In genomic region chr15:99116539-99116938, GRCm38 (mm10) we compare ENCODE assay signal across 19 mouse cellular contexts. TPM values are rescaled to one million over a fixed set of nuclear protein-coding genes. Genes with fewer than 3 reads are reported as not detected.
A peak's percentile ranks its signal among the peaks of the same experiment; 100 is the strongest.
DNase-seq lines count a peak whose midpoint lies in the region; ATAC-seq and TF ChIP-seq lines count a peak whose summit lies in the region.
"Had no signal": no experiment of that assay in that cellular context is flagged by ENCODE, and none has a peak within 500 bp of the region (broad histone marks: within the 10 kb centered on the region; RNA-seq: fewer than 3 reads in every experiment).

No protein-coding gene starts in this region.

- TF ChIP-seq CTCF in lung, postnatal 0 days (IDR thresholded peaks at IDR 0.05), result no peak

- WGBS in heart, embryonic 11.5 days (ENCODE audit: insufficient replicate concordance), result 29% methylated on average over 11 of the region's 11 CpGs
- WGBS in lung, postnatal 0 days, result 44% methylated on average over 11 of the region's 11 CpGs
- WGBS in liver, embryonic 16.5 days (ENCODE audit: insufficient replicate concordance), result 29% methylated on average over 11 of the region's 11 CpGs

- ATAC-seq in heart, embryonic 11.5 days (replicated peaks; ENCODE audit: insufficient number of reproducible peaks, low FRiP score, low TSS enrichment), result peak; percentile 66
- ATAC-seq in lung, postnatal 0 days, result peak; percentile 43; the same call in 1 of the 2 replicates
- ATAC-seq in liver, embryonic 16.5 days (ENCODE audit: low read depth), result peak; percentile 48
- ATAC-seq: hindbrain, postnatal 0 days had no signal

- no peak overlapping the region for H3K9ac ChIP-seq in heart, embryonic 11.5 days (ENCODE audit: low read depth, low read length)
- H3K9ac ChIP-seq in lung, postnatal 0 days (replicated peaks; ENCODE audit: low read depth), result no peak overlapping the region
- H3K9ac ChIP-seq in liver, embryonic 16.5 days (ENCODE audit: low read depth, low read length), result no peak overlapping the region
- H3K9ac ChIP-seq: embryonic facial prominence, embryonic 12.5 days had no signal

- no peaks in the 10 kb centered on the region for H3K27me3 ChIP-seq in heart, embryonic 11.5 days (ENCODE audit: control insufficient read depth, insufficient read depth, low read length)
- no peaks in the 10 kb centered on the region for H3K27me3 ChIP-seq in lung, postnatal 0 days (replicated peaks; ENCODE audit: insufficient read depth, low read length)
- no peaks in the 10 kb centered on the region for H3K27me3 ChIP-seq in liver, embryonic 16.5 days (ENCODE audit: control insufficient read depth, insufficient read depth, low read depth, low read length)

- intact Hi-C loops in heart, postnatal 10 days (cut with DNase I), result no loop called here
- intact Hi-C loops in left cerebral cortex, postnatal 36 days (cut with DNase I), result no loop called here

- H3K4me3 ChIP-seq in heart, embryonic 11.5 days (ENCODE audit: low read depth, low read length), result no peak overlapping the region
- no peak overlapping the region for H3K4me3 ChIP-seq in lung, postnatal 0 days (ENCODE audit: low read depth, low read length)
- no peak overlapping the region for H3K4me3 ChIP-seq in liver, embryonic 16.5 days (ENCODE audit: low read depth, low read length)
- H3K4me3 ChIP-seq: embryonic facial prominence, embryonic 12.5 days; forebrain, embryonic 10.5 days had no signal

- H3K9me3 ChIP-seq in heart, embryonic 11.5 days (replicated peaks; ENCODE audit: control insufficient read depth, low read length), result no peaks in the 10 kb centered on the region
- H3K9me3 ChIP-seq in lung, postnatal 0 days (ENCODE audit: low read length), result no peaks in the 10 kb centered on the region
- H3K9me3 ChIP-seq in liver, embryonic 16.5 days (replicated peaks; ENCODE audit: control insufficient read depth, low read length), result no peaks in the 10 kb centered on the region
- H3K9me3 ChIP-seq: embryonic facial prominence, embryonic 12.5 days; forebrain, embryonic 10.5 days had no signal

- TF ChIP-seq EP300 in lung, postnatal 0 days (IDR thresholded peaks at IDR 0.05), result no peak

- H3K4me2 ChIP-seq in heart, embryonic 11.5 days, result no peak overlapping the region
- no peak overlapping the region for H3K4me2 ChIP-seq in lung, postnatal 0 days (replicated peaks; ENCODE audit: low read depth, low read length)
- no peak overlapping the region for H3K4me2 ChIP-seq in liver, embryonic 16.5 days (ENCODE audit: low read depth, low read length)
- H3K4me2 ChIP-seq: embryonic facial prominence, embryonic 12.5 days had no signal

- H3K27ac ChIP-seq in heart, embryonic 11.5 days (ENCODE audit: low read depth, low read length), result peak overlapping the region; percentile 59
- H3K27ac ChIP-seq in lung, postnatal 0 days (ENCODE audit: low read length), result no peak overlapping the region
- H3K27ac ChIP-seq in liver, embryonic 16.5 days (ENCODE audit: low read length), result no peak overlapping the region
- H3K27ac ChIP-seq: embryonic facial prominence, embryonic 12.5 days; forebrain, embryonic 10.5 days; hindbrain, postnatal 0 days had no signal

- DNase-seq in heart, adult 9 months (ENCODE audit: low spot score in 2 of 2), result no peak
- no peak for DNase-seq in lung, postnatal 0 days (ENCODE audit: low spot score)
- DNase-seq in lung, postnatal 25 days (ENCODE audit: low spot score), result no peak
- DNase-seq in heart, postnatal 10 days, result peak; percentile 36 to 39
- DNase-seq in left cerebral cortex, postnatal 36 days (ENCODE audit: low spot score in 2 of 2), result no peak
- no peak for DNase-seq in gastrocnemius, postnatal 25 days
- DNase-seq: adrenal gland, postnatal 10 days; B cell, adult 2 months; cerebellum, postnatal 14 days; thymus, adult 18-20 months had no signal

- no peaks in the 10 kb centered on the region for H3K36me3 ChIP-seq in heart, embryonic 11.5 days (ENCODE audit: control insufficient read depth, insufficient read depth, low read length)
- H3K36me3 ChIP-seq in lung, postnatal 0 days (ENCODE audit: insufficient read depth, low read length), result no peaks in the 10 kb centered on the region
- no peaks in the 10 kb centered on the region for H3K36me3 ChIP-seq in liver, embryonic 16.5 days (ENCODE audit: control insufficient read depth, insufficient read depth)
- H3K36me3 ChIP-seq: embryonic facial prominence, embryonic 12.5 days; forebrain, embryonic 10.5 days had no signal

- H3K4me1 ChIP-seq in heart, embryonic 11.5 days (ENCODE audit: control insufficient read depth, insufficient read depth, low read length), result peaks cover 3% of the 10 kb centered on the region
- H3K4me1 ChIP-seq in lung, postnatal 0 days (ENCODE audit: insufficient read depth, low read depth, low read length), result no peaks in the 10 kb centered on the region
- no peaks in the 10 kb centered on the region; the same call in none of the 2 replicates for H3K4me1 ChIP-seq in liver, embryonic 16.5 days (ENCODE audit: control insufficient read depth, low read depth, low read length)
- H3K4me1 ChIP-seq: embryonic facial prominence, embryonic 12.5 days had no signal

RNA-seq across cellular contexts. Expression of gene Spats2, which starts 9.2 kb away (rescaled TPM):
- polyA plus RNA-seq in heart, embryonic 11.5 days (2014; fragmentation: Nextera tagmentation; extraction: Ambion mirVana), result 43.5 and 45.2 TPM in 2 replicates
- 13.7 and 16.3 TPM in 2 replicates for polyA plus RNA-seq in lung, postnatal 0 days (2015; fragmentation: Nextera tagmentation; extraction: Ambion mirVana)
- total RNA-seq in heart, postnatal 10 days (2021), result 10 to 100 TPM; 16.7 to 18.8 TPM
- 5.5 and 6.0 TPM in 2 replicates for polyA plus RNA-seq in liver, embryonic 16.5 days (2015; fragmentation: Nextera tagmentation; extraction: Ambion mirVana)
- 10 to 100 TPM; 35.2 to 37.5 TPM for total RNA-seq in left cerebral cortex, postnatal 36 days (2021)
- total RNA-seq in gastrocnemius, postnatal 25 days (2021), result 1 to 10 TPM; 4.5 to 4.6 TPM
- total RNA-seq: neutrophil, adult 5-6 weeks had no signal

RNA-seq across cellular contexts. Expression of gene Dnajc22, which starts 23.6 kb away (rescaled TPM):
- 0.96 and 1.7 TPM in 2 replicates for polyA plus RNA-seq in heart, embryonic 11.5 days (2014; fragmentation: Nextera tagmentation; extraction: Ambion mirVana)
- polyA plus RNA-seq in lung, postnatal 0 days (2015; fragmentation: Nextera tagmentation; extraction: Ambion mirVana), result 0.50 and 0.96 TPM in 2 replicates
- under 1 TPM; 0.37 to 0.98 TPM for total RNA-seq in heart, postnatal 10 days (2021)
- polyA plus RNA-seq in liver, embryonic 16.5 days (2015; fragmentation: Nextera tagmentation; extraction: Ambion mirVana), result 18.5 and 19.2 TPM in 2 replicates
- under 1 TPM; 0.25 to 0.27 TPM for total RNA-seq in left cerebral cortex, postnatal 36 days (2021)
- total RNA-seq in gastrocnemius, postnatal 25 days (2021), result under 1 TPM in 1 of 2 experiments, not detected in 1; 0.16 TPM
- total RNA-seq: granulocyte monocyte progenitor cell, adult 5-6 weeks; left cerebral cortex, postnatal 10 days; neutrophil, adult 5-6 weeks had no signal

RNA-seq across cellular contexts. Expression of gene C1ql4, which starts 28.9 kb away (rescaled TPM):
- 0.20 and 0.27 TPM in 2 replicates for polyA plus RNA-seq in heart, embryonic 11.5 days (2014; fragmentation: Nextera tagmentation; extraction: Ambion mirVana)
- polyA plus RNA-seq in lung, postnatal 0 days (2015; fragmentation: Nextera tagmentation; extraction: Ambion mirVana), result not detected in 2 replicates
- total RNA-seq in heart, postnatal 10 days (2021), result not detected
- polyA plus RNA-seq in liver, embryonic 16.5 days (2015; fragmentation: Nextera tagmentation; extraction: Ambion mirVana), result not detected in 2 replicates
- total RNA-seq in left cerebral cortex, postnatal 36 days (2021), result not detected
- total RNA-seq in gastrocnemius, postnatal 25 days (2021), result not detected
- total RNA-seq: granulocyte monocyte progenitor cell, adult 5-6 weeks; left cerebral cortex, postnatal 10 days; liver, adult 2 months; neutrophil, adult 5-6 weeks had no signal

RNA-seq across cellular contexts. Expression of gene Troap, which starts 42.2 kb away (rescaled TPM):
- polyA plus RNA-seq in heart, embryonic 11.5 days (2014; fragmentation: Nextera tagmentation; extraction: Ambion mirVana), result 21.1 and 22.0 TPM in 2 replicates
- polyA plus RNA-seq in lung, postnatal 0 days (2015; fragmentation: Nextera tagmentation; extraction: Ambion mirVana), result 0.95 and 0.99 TPM in 2 replicates
- 1 to 10 TPM; 6.5 to 6.7 TPM for total RNA-seq in heart, postnatal 10 days (2021)
- 13.3 and 15.2 TPM in 2 replicates for polyA plus RNA-seq in liver, embryonic 16.5 days (2015; fragmentation: Nextera tagmentation; extraction: Ambion mirVana)
- under 1 TPM in 1 of 2 experiments, not detected in 1; 0.32 TPM for total RNA-seq in left cerebral cortex, postnatal 36 days (2021)
- under 1 TPM in 1 of 2 experiments, not detected in 1; 0.49 TPM for total RNA-seq in gastrocnemius, postnatal 25 days (2021)
- total RNA-seq: liver, adult 2 months had no signal
- polyA plus RNA-seq: liver, adult 2 months had no signal

Comparison
In these comparisons a context has a peak if more than half of its experiments do, and no peak if none do; other contexts are left out.
1. DNase-seq: peak in heart, postnatal 10 days (2 of 2); none in heart, adult 9 months (0 of 2), lung, postnatal 0 days (single experiment), lung, postnatal 25 days (single experiment), left cerebral cortex, postnatal 36 days (0 of 2) and gastrocnemius, postnatal 25 days (single experiment).
2. Peak in every context shown above with its lines, with median percentiles within 50 percentile points of each other: ATAC-seq.